Mouse (Mus musculus) right cerebral cortex, postnatal 36 days (tissue): ENCODE data around the gene Lsp1.

Experiments
- DNase-seq, 2 experiments: peaks; one replicate each; pipeline ENCODE4 v3.0.0; 2022; ENCODE audit warnings: low spot score in 2 of 2, mixed read lengths in 1 of 2

Lsp1 gene

GRCm38 (mm10) chr7:142505942-142506341 is 45.3 kb downstream of the Lsp1 start:
- no peak for DNase-seq

GRCm38 (mm10) chr7:142506501-142506900 is 45.9 kb downstream of the Lsp1 start:
- DNase-seq = no peak

- no peak for DNase-seq
Observed at GRCm38 (mm10) chr7:142507453-142507852, 46.8 kb downstream of the Lsp1 start.

GRCm38 (mm10) chr7:142509518-142509917 is 48.9 kb downstream of the Lsp1 start:
- no peak for DNase-seq

GRCm38 (mm10) chr7:142510021-142510777 is 49.6 kb downstream of the Lsp1 start:
- no peak for DNase-seq

GRCm38 (mm10) chr7:142514048-142514447 is 53.4 kb downstream of the Lsp1 start:
- DNase-seq = no peak

GRCm38 (mm10) chr7:142516221-142516978 is 55.8 kb downstream of the Lsp1 start:
- DNase-seq = no peak

GRCm38 (mm10) chr7:142517531-142517930 is 56.9 kb downstream of the Lsp1 start:
- no peak for DNase-seq

GRCm38 (mm10) chr7:142520331-142520730 is 59.7 kb downstream of the Lsp1 start:
- DNase-seq = no peak

- DNase-seq = no peak
Observed at GRCm38 (mm10) chr7:142522352-142522751, 61.7 kb downstream of the Lsp1 start.

- DNase-seq = no peak
Observed at GRCm38 (mm10) chr7:142523200-142523990, 62.8 kb downstream of the Lsp1 start.

GRCm38 (mm10) chr7:142525342-142526178 is 65.0 kb downstream of the Lsp1 start:
- no peak for DNase-seq

GRCm38 (mm10) chr7:142529350-142529749 is 68.7 kb downstream of the Lsp1 start:
- no peak for DNase-seq

GRCm38 (mm10) chr7:142531973-142532521 is 71.4 kb downstream of the Lsp1 start:
- DNase-seq = no peak

- DNase-seq = no peak
Observed at GRCm38 (mm10) chr7:142532671-142533058, 72.1 kb downstream of the Lsp1 start, which contains the start of gene Mrpl23. TSS of gene Mrpl23 (plus strand) at chr7:142532686.

GRCm38 (mm10) chr7:142533059-142533855 is 72.6 kb downstream of the Lsp1 start:
- peak; percentile 64 to 74 for DNase-seq

GRCm38 (mm10) chr7:142535116-142535515 is 74.5 kb downstream of the Lsp1 start:
- no peak for DNase-seq

GRCm38 (mm10) chr7:142535832-142536231 is 75.2 kb downstream of the Lsp1 start:
- DNase-seq = no peak

GRCm38 (mm10) chr7:142537181-142537580 is 76.6 kb downstream of the Lsp1 start:
- no peak for DNase-seq

GRCm38 (mm10) chr7:142537879-142538278 is 77.3 kb downstream of the Lsp1 start:
- DNase-seq = peak; percentile 8 to 37
